Mouse (Mus musculus): ENCODE data around the gene Tmem273.

Tmem273 gene

GRCm38 (mm10) chr14:32859831-32860569 is 74.2 kb downstream of the Tmem273 start:
- DNase-seq (ENCODE audit: low read depth, low spot score), result no peak

GRCm38 (mm10) chr14:32861149-32861581 is 75.4 kb downstream of the Tmem273 start:
- no peak for DNase-seq (ENCODE audit: low read depth, low spot score)

DNA sequence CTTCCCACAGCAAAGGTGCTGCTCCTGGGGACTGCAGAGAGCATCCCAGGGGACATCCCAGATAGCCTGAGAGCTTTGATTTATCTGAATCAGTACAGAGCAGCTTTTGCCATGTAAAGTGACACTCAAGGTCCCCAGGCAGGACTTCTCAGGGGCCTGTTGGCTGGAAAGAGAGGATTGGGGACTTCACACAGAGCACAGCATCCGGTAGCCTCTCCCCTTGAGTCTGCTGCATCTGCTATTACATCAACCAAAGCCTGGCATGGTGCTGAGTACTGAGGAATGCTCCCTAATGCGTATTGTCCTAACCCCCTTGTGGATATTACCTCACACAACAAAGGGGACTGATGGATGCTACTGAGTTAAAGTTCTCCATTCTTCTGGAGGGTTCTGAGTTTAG is 75.9 kb downstream of the Tmem273 start:
- DNase-seq (ENCODE audit: low read depth, low spot score), result no peak

DNA sequence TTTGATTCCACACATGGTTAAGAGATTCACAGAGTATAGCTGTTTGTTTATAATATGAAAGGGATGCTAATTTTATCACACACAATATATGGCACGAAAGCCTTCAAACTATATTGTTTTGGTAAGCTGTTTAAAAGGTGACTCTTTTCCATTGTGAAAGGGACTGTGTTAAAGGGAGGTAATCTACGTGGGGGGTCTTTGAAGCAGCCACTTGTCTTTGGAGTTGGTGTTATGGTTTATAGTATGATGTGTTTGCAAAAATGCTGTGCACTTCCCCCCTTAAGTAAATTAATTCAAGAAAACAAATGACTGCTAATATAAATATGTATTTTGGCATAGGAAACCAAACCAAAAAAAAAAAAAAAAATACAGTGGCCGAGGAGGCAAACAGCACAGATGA is 79.6 kb downstream of the Tmem273 start:
- DNase-seq (ENCODE audit: low read depth, low spot score), result no peak

Data from retina, adult 2 months (tissue).